Comparison of ENCODE assay signal across 8 mouse cellular contexts in the genomic region with DNA sequence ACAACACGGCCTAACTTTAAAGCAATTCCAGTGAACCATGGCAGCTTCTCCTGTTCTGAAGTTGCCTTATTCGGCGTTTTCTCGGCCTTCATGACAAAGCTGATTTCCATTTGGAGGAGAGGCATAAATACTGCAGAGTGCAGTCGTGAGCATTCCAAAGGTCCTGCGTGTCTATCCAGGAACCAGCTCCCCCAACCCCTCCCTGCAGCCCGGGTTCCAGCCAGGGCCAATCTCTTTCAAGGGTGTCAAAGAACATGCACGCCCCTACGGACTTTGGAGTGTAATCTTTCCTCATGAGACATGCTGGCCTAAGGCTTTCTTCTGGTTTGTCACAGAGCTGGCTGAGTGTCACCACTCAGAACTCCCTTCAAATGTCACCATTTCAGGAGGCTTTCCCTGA. TPM values are rescaled to one million over a fixed set of nuclear protein-coding genes. Genes with fewer than 3 reads are reported as not detected.
DNase-seq lines count a peak whose midpoint lies in the region; ATAC-seq and TF ChIP-seq lines count a peak whose summit lies in the region.

No protein-coding gene starts in this region.

- TF ChIP-seq CTCF in ES-Bruce4 (IDR thresholded peaks at IDR 0.05; ENCODE audit: low read depth, low read length): no peak
- no peak for TF ChIP-seq CTCF in midbrain, postnatal 0 days (IDR thresholded peaks at IDR 0.05)

- no peak for TF ChIP-seq POLR2A in ES-Bruce4 (IDR thresholded peaks at IDR 0.05; ENCODE audit: insufficient read depth, low read length)

- H3K4me1 ChIP-seq in ES-Bruce4 (ENCODE audit: control insufficient read depth, insufficient read depth, low read length): peaks cover 15% of the 10 kb centered on the region
- peaks cover 83% of the 10 kb centered on the region for H3K4me1 ChIP-seq in heart, embryonic 15.5 days (replicated peaks)
- peaks cover 5% of the 10 kb centered on the region; the same call in 1 of the 2 replicates for H3K4me1 ChIP-seq in midbrain, postnatal 0 days (ENCODE audit: insufficient read depth, low read length)
- H3K4me1 ChIP-seq in forebrain, embryonic 12.5 days: peaks cover 62% of the 10 kb centered on the region

- H3K27me3 ChIP-seq in ES-Bruce4 (ENCODE audit: control insufficient read depth, insufficient read depth, low read length, poor library complexity, severe bottlenecking): no peaks in the 10 kb centered on the region
- H3K27me3 ChIP-seq in heart, embryonic 15.5 days: no peaks in the 10 kb centered on the region
- no peaks in the 10 kb centered on the region for H3K27me3 ChIP-seq in midbrain, postnatal 0 days (ENCODE audit: insufficient read depth, low read length)
- H3K27me3 ChIP-seq in forebrain, embryonic 12.5 days: no peaks in the 10 kb centered on the region

- H3K4me2 ChIP-seq in heart, embryonic 15.5 days: peak overlapping the region; percentile 40
- no peak overlapping the region for H3K4me2 ChIP-seq in midbrain, postnatal 0 days (ENCODE audit: low read depth, low read length, poor library complexity, severe bottlenecking)
- H3K4me2 ChIP-seq in forebrain, embryonic 12.5 days: no peak overlapping the region

- WGBS in heart, embryonic 15.5 days: 15% methylated on average over 9 of the region's 9 CpGs
- 48% methylated on average over 9 of the region's 9 CpGs for WGBS in midbrain, postnatal 0 days
- 45% methylated on average over 9 of the region's 9 CpGs for WGBS in forebrain, embryonic 12.5 days

- no peaks in the 10 kb centered on the region for H3K9me3 ChIP-seq in ES-Bruce4 (replicated peaks; ENCODE audit: control insufficient read depth, insufficient read depth, low read length, poor library complexity, severe bottlenecking)
- H3K9me3 ChIP-seq in heart, embryonic 15.5 days (replicated peaks): no peaks in the 10 kb centered on the region
- H3K9me3 ChIP-seq in midbrain, postnatal 0 days (ENCODE audit: low read length): no peaks in the 10 kb centered on the region
- no peaks in the 10 kb centered on the region for H3K9me3 ChIP-seq in forebrain, embryonic 12.5 days

- no peak overlapping the region for H3K9ac ChIP-seq in ES-Bruce4 (ENCODE audit: low read depth, poor library complexity, severe bottlenecking)
- H3K9ac ChIP-seq in heart, embryonic 15.5 days: peak overlapping the region; percentile 47
- no peak overlapping the region for H3K9ac ChIP-seq in midbrain, postnatal 0 days (replicated peaks; ENCODE audit: low read length, poor library complexity, severe bottlenecking)
- H3K9ac ChIP-seq in forebrain, embryonic 12.5 days: no peak overlapping the region

- no peak overlapping the region for H3K4me3 ChIP-seq in ES-Bruce4 (ENCODE audit: low read depth, low read length)
- H3K4me3 ChIP-seq in heart, embryonic 15.5 days: no peak overlapping the region
- H3K4me3 ChIP-seq in midbrain, postnatal 0 days (ENCODE audit: low read depth, low read length): no peak overlapping the region
- no peak overlapping the region for H3K4me3 ChIP-seq in forebrain, embryonic 12.5 days (replicated peaks)

- DNase-seq in adrenal gland, postnatal 36 days: peak; percentile 82 to 87
- DNase-seq in kidney, postnatal 36 days: peak; percentile 88 to 95
- DNase-seq in midbrain, postnatal 0 days (ENCODE audit: low spot score): no peak
- DNase-seq in right cerebral cortex, postnatal 10 days (ENCODE audit: low spot score in 2 of 2): no peak
- no peak for DNase-seq in right cerebral cortex, postnatal 14 days

- no peak for TF ChIP-seq EP300 in ES-Bruce4 (IDR thresholded peaks at IDR 0.05; ENCODE audit: insufficient read depth, low read depth, low read length)

- H3K36me3 ChIP-seq in ES-Bruce4 (ENCODE audit: control insufficient read depth, insufficient read depth, low read length, poor library complexity, severe bottlenecking): no peaks in the 10 kb centered on the region
- peaks cover 5% of the 10 kb centered on the region; the same call in 1 of the 2 replicates for H3K36me3 ChIP-seq in heart, embryonic 15.5 days
- H3K36me3 ChIP-seq in midbrain, postnatal 0 days (ENCODE audit: insufficient read depth, low read length): no peaks in the 10 kb centered on the region
- no peaks in the 10 kb centered on the region; the same call in 1 of the 2 replicates for H3K36me3 ChIP-seq in forebrain, embryonic 12.5 days (replicated peaks)

- peak; percentile 80 for ATAC-seq in heart, embryonic 15.5 days (replicated peaks; ENCODE audit: insufficient number of reproducible peaks, insufficient read depth, low FRiP score, low read depth)
- no peak for ATAC-seq in midbrain, postnatal 0 days (ENCODE audit: low FRiP score)
- ATAC-seq in forebrain, embryonic 12.5 days (ENCODE audit: low FRiP score): no peak

- H3K27ac ChIP-seq in ES-Bruce4 (ENCODE audit: insufficient read depth, low read length): peak overlapping the region; percentile 10; the same call in 1 of the 2 replicates
- H3K27ac ChIP-seq in heart, embryonic 15.5 days: peak overlapping the region; percentile 97
- H3K27ac ChIP-seq in midbrain, postnatal 0 days (ENCODE audit: low read depth, low read length): 0 out of 2 replicates have a peak overlapping the region, but pooled peaks have one; percentile 32
- H3K27ac ChIP-seq in forebrain, embryonic 12.5 days: no peak overlapping the region

RNA-seq across cellular contexts. Expression of gene Actn4, which starts 36.8 kb away (rescaled TPM):
- 318 and 324 TPM in 2 replicates for polyA plus RNA-seq in ES-Bruce4 (2011; ENCODE audit: insufficient read depth, insufficient read length, low read depth, missing spikeins)
- 100 to 1,000 TPM; 193 to 252 TPM for total RNA-seq in adrenal gland, postnatal 36 days (2021)
- polyA plus RNA-seq in heart, embryonic 15.5 days (2015; fragmentation: Nextera tagmentation; extraction: Ambion mirVana): 236 and 281 TPM in 2 replicates
- 74.7 and 86.9 TPM in 2 replicates for total RNA-seq in midbrain, postnatal 0 days (2014; rRNA removed)
- 101 and 105 TPM in 2 replicates for polyA plus RNA-seq in midbrain, postnatal 0 days (2015; fragmentation: Nextera tagmentation; extraction: Ambion mirVana)
- 159 and 171 TPM in 2 replicates for polyA plus RNA-seq in forebrain, embryonic 12.5 days (2016; fragmentation: Nextera tagmentation; extraction: Ambion mirVana)

RNA-seq across cellular contexts. Expression of gene Capn12, which starts 44.1 kb away (rescaled TPM):
- 0.21 and 0.33 TPM in 2 replicates for polyA plus RNA-seq in ES-Bruce4 (2011; ENCODE audit: insufficient read depth, insufficient read length, low read depth, missing spikeins)
- under 1 TPM; 0.30 to 0.33 TPM for total RNA-seq in adrenal gland, postnatal 36 days (2021)
- 0.33 and 0.42 TPM in 2 replicates for polyA plus RNA-seq in heart, embryonic 15.5 days (2015; fragmentation: Nextera tagmentation; extraction: Ambion mirVana)
- total RNA-seq in midbrain, postnatal 0 days (2014; rRNA removed): 0.38 and 0.57 TPM in 2 replicates
- polyA plus RNA-seq in midbrain, postnatal 0 days (2015; fragmentation: Nextera tagmentation; extraction: Ambion mirVana): 0.26 and 0.41 TPM in 2 replicates
- polyA plus RNA-seq in forebrain, embryonic 12.5 days (2016; fragmentation: Nextera tagmentation; extraction: Ambion mirVana): 0.24 and 0.57 TPM in 2 replicates

RNA-seq across cellular contexts. Expression of gene Eif3k, which starts 56.3 kb away (rescaled TPM):
- polyA plus RNA-seq in ES-Bruce4 (2011; ENCODE audit: insufficient read depth, insufficient read length, low read depth, missing spikeins): 409 and 413 TPM in 2 replicates
- total RNA-seq in adrenal gland, postnatal 36 days (2021): 100 to 1,000 TPM; 241 to 264 TPM
- polyA plus RNA-seq in heart, embryonic 15.5 days (2015; fragmentation: Nextera tagmentation; extraction: Ambion mirVana): 239 and 261 TPM in 2 replicates
- total RNA-seq in midbrain, postnatal 0 days (2014; rRNA removed): 405 and 482 TPM in 2 replicates
- 292 and 309 TPM in 2 replicates for polyA plus RNA-seq in midbrain, postnatal 0 days (2015; fragmentation: Nextera tagmentation; extraction: Ambion mirVana)
- 314 and 342 TPM in 2 replicates for polyA plus RNA-seq in forebrain, embryonic 12.5 days (2016; fragmentation: Nextera tagmentation; extraction: Ambion mirVana)

RNA-seq across cellular contexts. Expression of gene Map4k1, which starts 56.5 kb away (rescaled TPM):
- polyA plus RNA-seq in ES-Bruce4 (2011; ENCODE audit: insufficient read depth, insufficient read length, low read depth, missing spikeins): 33.2 and 36.3 TPM in 2 replicates
- total RNA-seq in adrenal gland, postnatal 36 days (2021): 1 to 10 TPM; 1.1 to 1.7 TPM
- 2.8 and 7.6 TPM in 2 replicates for polyA plus RNA-seq in heart, embryonic 15.5 days (2015; fragmentation: Nextera tagmentation; extraction: Ambion mirVana)
- total RNA-seq in midbrain, postnatal 0 days (2014; rRNA removed): 5.6 and 17.4 TPM in 2 replicates
- polyA plus RNA-seq in midbrain, postnatal 0 days (2015; fragmentation: Nextera tagmentation; extraction: Ambion mirVana): 18.2 and 21.0 TPM in 2 replicates
- polyA plus RNA-seq in forebrain, embryonic 12.5 days (2016; fragmentation: Nextera tagmentation; extraction: Ambion mirVana): 5.0 and 5.7 TPM in 2 replicates

Comparison
In these comparisons a context has a peak if more than half of its experiments do, and no peak if none do; other contexts are left out.
1. DNase-seq: peak in adrenal gland, postnatal 36 days (2 of 2) and kidney, postnatal 36 days (2 of 2); none in midbrain, postnatal 0 days (single experiment), right cerebral cortex, postnatal 10 days (0 of 2) and right cerebral cortex, postnatal 14 days (single experiment).